Mouse (Mus musculus): ENCODE data around the gene Prkacb.

The Prkacb gene

GRCm38 (mm10) chr3:146723037-146723436 lies 89.8 kb downstream of the Prkacb start:
- DNase-seq (ENCODE audit: low spot score in 2 of 2) = no peak

DNA sequence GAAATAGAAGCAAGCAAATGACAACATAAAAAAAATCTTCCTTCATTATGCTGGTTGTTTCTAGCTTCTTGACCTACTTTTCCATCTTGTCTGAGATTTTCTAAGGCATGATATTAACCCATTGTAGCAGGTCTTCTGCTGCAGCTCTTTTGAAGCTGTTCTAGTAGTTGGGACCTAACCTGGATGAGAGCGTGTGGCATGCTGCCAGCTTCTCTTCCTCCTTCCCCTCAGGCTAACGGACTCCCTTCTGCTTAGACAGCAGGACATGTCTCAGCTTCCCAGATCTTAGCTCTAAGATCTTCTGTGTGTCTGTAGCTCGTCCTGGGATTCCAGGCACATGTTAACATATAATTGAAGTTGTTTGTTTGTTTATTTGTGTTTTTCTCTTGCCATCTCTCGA lies 93.1 kb downstream of the Prkacb start:
- no peak for DNase-seq (ENCODE audit: low spot score in 2 of 2)

DNA sequence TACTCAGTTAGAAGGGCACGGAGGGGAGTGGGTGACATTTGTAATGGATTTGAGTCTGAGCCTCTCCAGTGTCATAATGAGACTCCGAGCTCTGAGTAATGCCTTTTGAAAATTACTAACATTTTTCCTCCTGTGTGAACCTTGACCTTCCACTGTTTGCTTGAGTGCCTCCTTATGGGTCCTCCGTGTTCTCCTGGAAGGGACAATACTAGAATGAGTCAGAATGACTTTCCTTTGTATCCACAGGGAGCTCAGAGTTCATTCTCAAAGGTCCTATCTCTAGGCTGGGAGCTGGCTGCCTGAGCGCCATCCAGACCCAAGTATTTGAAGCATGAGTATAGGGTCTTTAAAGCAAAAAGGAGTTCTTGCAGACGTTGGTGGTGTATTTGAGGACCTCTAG lies 94.5 kb downstream of the Prkacb start:
- DNase-seq (ENCODE audit: low spot score in 2 of 2) = no peak

DNA sequence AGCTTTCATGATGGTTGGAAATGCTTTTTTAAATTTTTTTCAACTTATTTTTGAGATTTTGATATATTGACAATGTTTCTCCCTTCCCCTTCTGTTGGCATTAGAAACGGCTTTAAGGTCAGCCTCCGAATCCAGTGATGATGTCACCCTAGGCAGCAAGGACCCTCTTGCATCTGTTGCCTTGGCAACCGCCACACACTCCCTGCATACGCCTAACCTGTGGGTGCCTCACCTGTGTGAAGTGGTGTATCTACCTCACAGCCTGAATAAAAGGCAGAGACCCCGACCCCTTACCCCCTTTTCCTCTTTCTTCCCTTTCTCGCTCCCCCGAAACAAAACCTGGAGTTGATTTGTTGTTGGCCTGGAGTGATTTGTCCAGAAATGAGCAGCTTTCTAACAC lies 100.5 kb downstream of the Prkacb start:
- no peak for DNase-seq (ENCODE audit: low spot score in 2 of 2)

DNA sequence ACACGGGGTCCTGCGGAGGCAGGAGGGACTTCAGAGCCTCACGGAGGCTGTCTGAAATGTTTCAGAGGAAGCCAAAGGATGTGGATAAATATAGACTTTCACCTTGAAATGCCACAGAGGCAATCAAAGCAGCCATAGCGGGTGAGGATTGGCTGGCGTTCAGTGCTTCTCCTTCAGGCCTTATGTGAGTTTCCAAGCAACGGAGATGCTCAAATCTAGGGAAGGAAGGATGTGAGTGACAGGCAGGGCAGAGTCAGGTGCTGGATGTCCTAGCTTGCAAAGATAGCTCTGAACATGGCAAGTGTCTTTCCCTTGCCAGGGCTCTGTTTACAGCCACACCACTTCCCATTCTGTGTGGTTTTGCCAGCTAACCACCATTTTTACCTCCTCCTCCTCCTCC lies 101.2 kb downstream of the Prkacb start:
- no peak for DNase-seq (ENCODE audit: low spot score in 2 of 2)

- no peak for DNase-seq (ENCODE audit: low spot score in 2 of 2)
Measured at GRCm38 (mm10) chr3:146711084-146711483, 101.7 kb downstream of the Prkacb start.

DNA sequence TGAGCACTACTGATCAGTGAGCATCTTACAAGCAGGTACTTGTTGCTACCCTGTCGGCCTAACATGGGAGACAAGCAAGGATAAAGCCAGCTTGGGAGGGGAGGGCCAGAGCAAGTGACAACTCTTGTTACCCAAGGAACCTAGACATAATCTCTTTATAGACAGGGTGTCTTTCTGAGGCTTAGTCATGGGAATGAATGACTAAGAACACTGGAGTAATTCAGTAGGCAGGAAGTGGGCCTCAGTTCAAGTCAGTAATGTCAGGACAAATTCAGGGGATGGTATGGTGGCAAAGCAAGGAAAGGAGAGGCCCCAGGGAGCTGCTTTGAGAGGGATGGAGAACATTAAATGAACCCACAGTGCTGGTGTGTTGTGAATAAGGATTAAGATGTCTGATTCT lies 103.7 kb downstream of the Prkacb start:
- DNase-seq (ENCODE audit: low spot score in 2 of 2) = no peak

DNA sequence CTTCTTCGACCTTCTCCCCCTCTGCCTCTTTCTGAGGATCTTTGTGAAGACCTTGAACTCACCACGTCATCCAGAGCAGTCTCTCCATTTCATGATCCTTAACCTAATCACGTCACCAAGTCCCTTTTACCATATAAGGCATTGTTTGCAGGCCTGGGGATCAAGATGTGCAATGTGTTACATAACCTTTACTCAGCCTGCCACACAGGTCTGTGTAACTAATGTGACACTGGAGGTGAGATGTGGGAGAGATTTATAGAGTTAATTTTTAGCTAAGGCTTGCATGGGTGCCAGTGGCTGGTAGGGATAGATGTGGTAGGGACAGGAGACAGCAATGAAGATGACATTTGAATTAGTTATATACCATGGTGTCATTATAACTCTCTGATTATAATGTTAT lies 104.4 kb downstream of the Prkacb start:
- DNase-seq (ENCODE audit: low spot score in 2 of 2) = no peak

DNA sequence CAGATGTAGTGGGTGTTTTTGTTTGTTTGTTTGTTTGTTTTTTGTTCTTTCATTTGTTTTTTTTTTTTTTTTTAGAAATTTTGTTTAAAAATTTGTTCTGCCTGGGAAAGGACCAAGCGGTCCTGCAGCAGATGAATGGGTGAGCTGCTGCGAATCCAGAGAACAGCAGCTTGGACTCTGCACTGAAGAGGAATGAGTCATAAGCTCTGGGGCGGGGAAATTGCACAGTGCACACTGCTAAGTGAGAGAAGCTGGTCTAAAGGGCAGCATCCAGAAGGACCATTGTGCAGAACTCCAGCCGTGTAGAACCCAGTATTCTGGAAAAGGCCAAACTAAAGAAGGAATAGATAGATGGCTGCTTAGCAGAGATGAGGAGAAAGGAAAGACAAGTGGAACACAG lies 108.7 kb downstream of the Prkacb start:
- no peak for DNase-seq (ENCODE audit: low spot score in 2 of 2)

DNA sequence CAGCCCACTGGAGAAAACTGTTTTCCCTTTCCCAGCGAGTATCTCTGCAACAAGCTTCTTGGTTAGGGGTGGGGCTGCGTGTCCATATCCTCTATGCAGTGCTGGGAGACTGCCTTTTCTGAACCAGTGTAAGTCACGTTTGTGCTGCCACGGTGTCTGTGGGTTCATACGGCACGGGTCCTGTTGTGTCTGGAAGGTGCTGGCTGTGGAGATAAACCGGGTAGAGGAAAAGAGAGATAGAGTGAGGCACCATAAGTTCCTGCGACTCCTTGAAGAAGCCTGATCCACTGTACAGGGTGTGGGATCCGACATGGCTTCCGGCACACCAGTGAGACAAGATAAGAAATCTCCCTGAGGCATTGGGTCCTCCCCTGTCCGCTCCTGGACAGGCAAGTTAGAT lies 112.7 kb downstream of the Prkacb start:
- DNase-seq (ENCODE audit: low spot score in 2 of 2) = no peak

DNA sequence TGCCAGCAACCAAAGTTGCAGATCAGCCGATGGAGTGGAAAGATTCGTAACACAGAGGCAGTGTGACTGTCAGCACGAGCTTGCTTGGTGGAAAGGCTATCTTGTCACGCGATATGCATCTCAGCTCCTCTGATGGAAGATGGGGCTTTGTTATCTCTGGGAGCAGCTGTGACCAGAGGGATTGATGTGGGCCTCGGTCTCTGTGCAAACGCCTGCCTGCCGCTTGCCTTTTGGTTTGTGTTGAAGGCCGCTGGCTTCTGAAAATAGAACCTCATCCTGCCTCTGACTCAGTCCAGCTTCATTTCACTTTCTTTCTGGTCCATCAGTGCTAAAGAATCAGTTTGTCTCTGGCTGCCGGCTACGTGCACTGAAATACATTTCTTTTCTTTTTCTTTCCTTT lies 113.8 kb downstream of the Prkacb start:
- no peak for DNase-seq (ENCODE audit: low spot score in 2 of 2)

- DNase-seq (ENCODE audit: low spot score in 2 of 2) = no peak
Measured at GRCm38 (mm10) chr3:146692547-146692946, 120.2 kb downstream of the Prkacb start.

DNA sequence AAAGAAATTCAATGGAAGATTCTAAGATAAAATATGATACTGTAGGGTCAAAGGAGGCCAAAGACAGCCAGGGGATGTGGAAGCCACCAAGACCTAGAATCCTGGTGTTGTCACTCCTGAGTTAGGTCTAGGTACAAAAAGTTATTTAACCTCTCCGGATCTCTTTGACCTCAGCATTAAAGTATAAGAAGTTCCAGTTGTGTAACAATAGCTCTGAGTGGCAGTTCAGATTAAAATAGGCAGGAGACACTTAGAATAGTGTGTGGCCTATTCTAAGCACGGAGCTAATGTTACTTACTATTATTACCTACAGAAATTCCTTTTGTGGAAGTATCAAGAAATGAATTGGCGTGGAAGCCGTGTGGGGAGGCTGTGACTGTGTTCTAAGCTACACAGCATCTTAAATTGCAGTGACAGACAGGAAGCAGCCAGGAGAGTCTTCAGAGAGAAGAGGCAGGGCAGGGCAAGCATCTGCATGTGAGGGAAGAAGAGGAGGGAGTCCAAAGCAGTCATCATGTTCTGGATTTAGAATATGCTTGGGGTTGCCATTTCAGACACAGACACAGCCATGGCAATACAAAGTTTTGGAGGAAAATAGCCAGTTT lies 125.6 kb downstream of the Prkacb start:
- DNase-seq (ENCODE audit: low spot score in 2 of 2) = no peak

GRCm38 (mm10) chr3:146686428-146686827 lies 126.4 kb downstream of the Prkacb start:
- DNase-seq (ENCODE audit: low spot score in 2 of 2) = no peak

DNA sequence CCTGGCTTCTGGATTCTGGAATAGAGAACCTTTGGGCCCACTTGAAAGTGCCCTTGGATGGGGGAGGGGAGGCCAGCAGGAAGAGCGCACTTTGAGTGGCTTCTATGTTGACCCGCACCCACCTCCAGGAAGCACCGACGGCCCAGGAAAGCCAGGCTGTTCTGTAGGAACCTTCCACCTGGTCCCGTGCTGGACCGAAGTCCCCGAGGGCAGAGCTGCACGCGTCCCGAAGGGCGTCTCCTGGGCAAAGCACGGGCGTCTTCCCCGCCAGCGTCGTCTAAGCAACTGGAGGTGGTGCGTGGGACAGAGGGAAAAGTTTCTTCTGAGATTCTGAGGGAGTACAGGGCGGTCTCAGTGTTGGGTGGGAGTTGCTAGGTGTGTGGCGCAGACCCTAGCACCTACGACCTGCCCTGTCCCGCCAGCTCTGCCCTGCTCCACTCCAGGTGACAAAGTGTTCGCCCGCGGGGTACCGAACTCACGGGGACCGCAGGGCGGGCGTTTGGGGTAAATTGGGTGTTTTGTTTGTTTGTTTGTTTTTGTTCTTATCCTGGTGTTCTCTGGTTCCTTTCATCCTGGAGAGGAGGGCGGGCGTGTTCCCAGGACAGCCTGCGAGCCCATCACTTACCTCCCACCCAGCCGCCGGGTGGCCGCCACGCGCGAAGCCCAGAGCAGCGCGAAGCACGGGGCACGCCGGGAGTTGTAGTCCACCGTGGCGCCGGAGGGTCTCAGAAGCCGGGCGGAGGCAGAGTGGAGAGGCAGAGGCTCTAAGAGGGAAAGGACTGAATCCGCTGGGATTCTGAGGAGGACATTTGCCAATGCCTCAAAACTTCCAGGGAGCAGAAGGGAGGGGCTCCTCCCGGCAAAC lies 127.7 kb downstream of the Prkacb start, which contains the start of gene Samd13:
TSS of gene Samd13 (minus strand) at position 782 of the 865 bp plus-strand sequence.
- peak; percentile 17 to 42 for DNase-seq (ENCODE audit: low spot score in 2 of 2)

GRCm38 (mm10) chr3:146683095-146683494 lies 129.7 kb downstream of the Prkacb start:
- no peak for DNase-seq (ENCODE audit: low spot score in 2 of 2)

DNA sequence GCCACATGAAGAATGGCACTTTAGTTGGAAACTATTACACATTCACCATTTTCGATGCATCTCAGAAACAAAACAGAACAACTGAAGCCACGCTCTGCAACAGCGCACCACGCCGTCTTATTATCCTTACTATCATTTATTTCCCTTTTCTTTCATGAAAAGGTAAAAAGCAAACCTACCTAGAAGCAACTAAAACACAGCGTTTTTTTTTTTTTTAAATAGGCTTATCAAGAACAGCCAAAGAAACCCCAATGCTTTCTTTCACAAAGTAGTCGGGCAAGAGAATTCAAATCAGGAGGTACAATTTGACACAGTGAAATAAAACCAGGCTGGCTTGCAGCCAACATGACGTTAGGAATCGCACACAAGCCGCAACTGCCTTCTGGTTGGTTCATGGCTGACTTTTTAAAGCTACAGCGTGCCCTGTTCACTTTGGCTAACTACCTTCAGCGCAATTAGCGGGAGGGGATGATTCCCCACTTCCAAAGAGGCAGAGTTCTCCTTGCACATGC lies 130.6 kb downstream of the Prkacb start:
- peak; percentile 11 to 13 for DNase-seq (ENCODE audit: low spot score in 2 of 2)

DNA sequence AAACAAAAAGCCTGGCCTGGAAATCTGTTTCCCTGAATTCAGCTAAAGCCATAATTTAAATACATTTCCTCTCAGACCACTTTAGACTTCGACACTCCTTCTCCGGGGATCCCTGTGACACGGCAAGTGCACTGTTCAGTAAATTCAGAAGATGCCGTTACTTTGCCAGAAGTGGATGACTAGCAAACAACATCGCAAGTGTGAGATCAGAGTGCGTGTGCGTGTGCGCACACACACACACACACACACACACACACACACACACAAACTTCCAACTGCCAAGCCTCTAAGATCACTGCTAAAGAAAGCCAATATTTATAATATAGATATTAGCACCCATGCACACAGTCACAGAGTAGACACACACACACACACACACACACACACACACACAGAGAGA lies 131.1 kb downstream of the Prkacb start:
- no peak for DNase-seq (ENCODE audit: low spot score in 2 of 2)

DNA sequence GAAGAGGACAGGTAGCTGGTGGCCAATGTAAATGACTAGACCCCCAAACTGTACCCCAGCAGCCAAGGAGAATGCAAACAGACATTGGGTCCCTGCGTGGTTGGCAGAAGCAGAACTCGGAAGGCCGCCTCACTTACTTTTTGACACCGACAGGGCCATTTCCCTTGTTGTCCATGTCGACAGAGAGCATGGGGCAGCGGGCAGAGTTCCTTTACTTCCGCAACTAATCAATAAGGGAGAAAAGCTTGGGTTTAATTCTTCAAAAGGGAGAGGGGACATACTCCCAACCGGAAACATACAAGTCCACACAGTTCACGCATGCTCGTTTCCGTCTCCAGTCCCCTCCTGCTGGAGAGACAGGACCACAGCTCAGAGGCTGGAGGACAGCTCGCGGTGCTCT lies 132.2 kb downstream of the Prkacb start:
- no peak for DNase-seq (ENCODE audit: low spot score in 2 of 2)

- no peak for DNase-seq (ENCODE audit: low spot score in 2 of 2)
Measured at GRCm38 (mm10) chr3:146679646-146680045, 133.1 kb downstream of the Prkacb start.

All from urinary bladder, adult 18-20 months (tissue).